Mouse (Mus musculus): ENCODE data around the gene Nagpa. TPM values are rescaled to one million over a fixed set of nuclear protein-coding genes. Genes with fewer than 3 reads are reported as not detected.
"Not testable (repeated sequence)": the region's sequence is repeated elsewhere in the genome, so short reads cannot be mapped to it uniquely, and the experiment has no call there.

Nagpa gene
- 10 to 100 TPM in 1 of 2 experiments, 1 to 10 TPM in 1; 7.4 to 10.1 TPM for total RNA-seq (2021)

- DNase-seq (ENCODE audit: extremely low spot score in 1 of 2, low spot score in 2 of 2) = peak; percentile 79 to 89
- intact Hi-C loops (cut with DNase I) = loop anchor here (5.0 to 10.0 kb wide), 2 partner anchors 38 to 261 kb away; no protein-coding TSS in a partner anchor
Measured at GRCm38 (mm10) chr16:5203668-5204433, at the start of gene Nagpa. Nagpa (minus strand) TSS chr16:5204012.

- intact Hi-C loops (cut with DNase I) = no loop called here
- no peak for DNase-seq (ENCODE audit: extremely low spot score in 1 of 2, low spot score in 2 of 2)
Measured at GRCm38 (mm10) chr16:5252260-5252659, 48.4 kb upstream of the Nagpa start.

- intact Hi-C loops (cut with DNase I) = no loop called here
- no peak for DNase-seq (ENCODE audit: extremely low spot score in 1 of 2, low spot score in 2 of 2)
Measured at GRCm38 (mm10) chr16:5250891-5251290, 47.1 kb upstream of the Nagpa start.

GRCm38 (mm10) chr16:5244411-5244810 lies 40.6 kb upstream of the Nagpa start:
- intact Hi-C loops (cut with DNase I) = loop anchor here (5.0 kb wide), 1 partner anchor 42 kb away; the partner anchor contains the start of gene Nagpa
- peak in 1 of 2 experiments; percentile 80 for DNase-seq (ENCODE audit: extremely low spot score in 1 of 2, low spot score in 2 of 2)

- no peak for DNase-seq (ENCODE audit: extremely low spot score in 1 of 2, low spot score in 2 of 2)
- intact Hi-C loops (cut with DNase I) = loop anchor here (5.0 kb wide), 1 partner anchor 41 kb away; the partner anchor contains the start of gene Nagpa
Measured at GRCm38 (mm10) chr16:5242882-5243281, 39.1 kb upstream of the Nagpa start.

- intact Hi-C loops (cut with DNase I) = loop anchor here (5.0 kb wide), 1 partner anchor 40 kb away; the partner anchor contains the start of gene Nagpa
- DNase-seq (ENCODE audit: extremely low spot score in 1 of 2, low spot score in 2 of 2) = no peak
Measured at GRCm38 (mm10) chr16:5242355-5242754, 38.5 kb upstream of the Nagpa start.

GRCm38 (mm10) chr16:5233418-5234313 lies 29.9 kb upstream of the Nagpa start, which contains the start of gene Alg1:
Alg1 (plus strand) TSS chr16:5233621.
- intact Hi-C loops (cut with DNase I) = no loop called here
- DNase-seq (ENCODE audit: extremely low spot score in 1 of 2, low spot score in 2 of 2) = peak; percentile 90 to 97

GRCm38 (mm10) chr16:5232982-5233381 lies 29.2 kb upstream of the Nagpa start:
- intact Hi-C loops (cut with DNase I) = no loop called here
- DNase-seq (ENCODE audit: extremely low spot score in 1 of 2, low spot score in 2 of 2) = no peak

- DNase-seq (ENCODE audit: extremely low spot score in 1 of 2, low spot score in 2 of 2) = peak in 1 of 2 experiments; percentile 3
- intact Hi-C loops (cut with DNase I) = not testable (repeated sequence)
Measured at GRCm38 (mm10) chr16:5228103-5228502, 24.3 kb upstream of the Nagpa start.

GRCm38 (mm10) chr16:5227501-5227900 lies 23.7 kb upstream of the Nagpa start:
- intact Hi-C loops (cut with DNase I) = not testable (repeated sequence)
- peak in 1 of 2 experiments; percentile 7 for DNase-seq (ENCODE audit: extremely low spot score in 1 of 2, low spot score in 2 of 2)

GRCm38 (mm10) chr16:5226534-5226933 lies 22.7 kb upstream of the Nagpa start:
- DNase-seq (ENCODE audit: extremely low spot score in 1 of 2, low spot score in 2 of 2) = peak in 1 of 2 experiments; percentile 9
- intact Hi-C loops (cut with DNase I) = not testable (repeated sequence)

- DNase-seq (ENCODE audit: extremely low spot score in 1 of 2, low spot score in 2 of 2) = peak in 1 of 2 experiments; percentile 53
- intact Hi-C loops (cut with DNase I) = no loop called here
Measured at GRCm38 (mm10) chr16:5222140-5222539, 18.3 kb upstream of the Nagpa start, which contains the start of gene AU021092. AU021092 (minus strand) TSS chr16:5222299.

GRCm38 (mm10) chr16:5221403-5221802 lies 17.6 kb upstream of the Nagpa start:
- intact Hi-C loops (cut with DNase I) = no loop called here
- DNase-seq (ENCODE audit: extremely low spot score in 1 of 2, low spot score in 2 of 2) = peak in 1 of 2 experiments; percentile 79

- peak in 1 of 2 experiments; percentile 5 for DNase-seq (ENCODE audit: extremely low spot score in 1 of 2, low spot score in 2 of 2)
- intact Hi-C loops (cut with DNase I) = no loop called here
Measured at GRCm38 (mm10) chr16:5217341-5218133, 13.7 kb upstream of the Nagpa start.

- intact Hi-C loops (cut with DNase I) = no loop called here
- peak in 1 of 2 experiments; percentile 11 for DNase-seq (ENCODE audit: extremely low spot score in 1 of 2, low spot score in 2 of 2)
Measured at GRCm38 (mm10) chr16:5216686-5217085, 12.9 kb upstream of the Nagpa start.

GRCm38 (mm10) chr16:5214126-5214525 lies 10.3 kb upstream of the Nagpa start:
- DNase-seq (ENCODE audit: extremely low spot score in 1 of 2, low spot score in 2 of 2) = no peak
- intact Hi-C loops (cut with DNase I) = no loop called here

- peak in 1 of 2 experiments; percentile 10 for DNase-seq (ENCODE audit: extremely low spot score in 1 of 2, low spot score in 2 of 2)
- intact Hi-C loops (cut with DNase I) = no loop called here
Measured at GRCm38 (mm10) chr16:5212150-5212549, 8.3 kb upstream of the Nagpa start.

- DNase-seq (ENCODE audit: extremely low spot score in 1 of 2, low spot score in 2 of 2) = no peak
- intact Hi-C loops (cut with DNase I) = no loop called here
Measured at GRCm38 (mm10) chr16:5210365-5210764, 6.6 kb upstream of the Nagpa start.

Measured in left cerebral cortex, postnatal 10 days (tissue).